Mouse (Mus musculus) left cerebral cortex, postnatal 25 days (tissue): Measurements from ENCODE around the gene Hist1h1b. TPM values are rescaled to one million over a fixed set of nuclear protein-coding genes. Genes with fewer than 3 reads are reported as not detected.

ENCODE experiments used
- DNase-seq, 2 experiments: peaks; one replicate each; pipeline ENCODE4 v3.0.0; 2022; ENCODE audit warnings: low spot score in 2 of 2, mixed read lengths in 1 of 2
- intact Hi-C: fragments of 180-260 bp; cut with DNase I; formaldehyde crosslinking; loops from one replicate; pipeline ENCODE4 v1.15.1; 2025
- microRNA-seq, 2 experiments: library from miRNA; unstranded; fragments of <30 nt; microRNA quantifications; one replicate each; pipeline ENCODE4 v1.2.0; 2022
- total RNA-seq, 2 experiments: library from RNA; stranded (reverse); gene quantifications; 2 replicates each; pipeline ENCODE4 v1.2.3; 2021

Hist1h1b gene
- total RNA-seq, 2 experiments from 2014 or later = 5.3 to 10.6 TPM

DNA sequence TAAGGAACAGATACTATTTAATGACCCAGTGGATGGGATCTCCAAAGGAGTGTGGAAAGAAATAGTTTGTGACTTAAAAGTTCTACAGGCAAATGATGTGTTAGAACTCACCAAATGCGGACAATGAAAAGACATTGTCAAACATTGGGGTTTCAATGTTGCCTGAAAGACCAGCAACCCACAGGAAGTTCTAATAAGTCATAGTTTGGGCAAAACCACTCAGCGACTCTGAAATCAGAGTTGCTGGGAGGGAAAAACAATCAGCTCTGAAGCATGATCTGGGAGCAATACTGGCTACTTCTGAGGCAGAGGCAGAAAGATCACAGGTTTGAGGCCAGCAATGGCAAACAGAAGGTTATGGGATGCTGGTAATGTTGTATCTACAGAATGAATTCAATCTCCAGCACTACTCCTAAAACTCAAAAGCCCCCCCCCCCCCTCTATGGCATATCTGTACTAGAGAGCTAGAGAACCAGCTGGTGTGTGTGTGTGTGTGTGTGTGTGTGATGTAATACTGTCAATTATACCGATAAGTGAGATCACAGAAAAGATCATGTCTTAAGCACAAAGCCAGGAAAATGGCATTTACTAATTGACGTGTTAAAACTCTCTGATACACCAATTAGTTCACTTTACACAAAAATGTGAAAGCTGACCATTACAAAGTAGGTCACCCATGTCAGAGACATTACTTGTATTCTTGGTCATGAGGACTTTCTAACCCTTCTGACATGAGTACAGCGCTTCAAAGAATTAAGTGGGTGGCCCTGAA, 30.9 kb downstream of the Hist1h1b start:
- no peak for DNase-seq
- intact Hi-C loops = loop anchor here (1.0 to 10.0 kb wide), 3 partner anchors 15 to 1835 kb away; partner anchors contain the start of genes Hist1h2ai, Hist1h2bl, Hist1h3h and Hist1h4d

- intact Hi-C loops = no loop called here
- no peak for DNase-seq
These were observed 35.4 kb downstream of the Hist1h1b start for GRCm38 (mm10) chr13:21745006-21745405.

DNA sequence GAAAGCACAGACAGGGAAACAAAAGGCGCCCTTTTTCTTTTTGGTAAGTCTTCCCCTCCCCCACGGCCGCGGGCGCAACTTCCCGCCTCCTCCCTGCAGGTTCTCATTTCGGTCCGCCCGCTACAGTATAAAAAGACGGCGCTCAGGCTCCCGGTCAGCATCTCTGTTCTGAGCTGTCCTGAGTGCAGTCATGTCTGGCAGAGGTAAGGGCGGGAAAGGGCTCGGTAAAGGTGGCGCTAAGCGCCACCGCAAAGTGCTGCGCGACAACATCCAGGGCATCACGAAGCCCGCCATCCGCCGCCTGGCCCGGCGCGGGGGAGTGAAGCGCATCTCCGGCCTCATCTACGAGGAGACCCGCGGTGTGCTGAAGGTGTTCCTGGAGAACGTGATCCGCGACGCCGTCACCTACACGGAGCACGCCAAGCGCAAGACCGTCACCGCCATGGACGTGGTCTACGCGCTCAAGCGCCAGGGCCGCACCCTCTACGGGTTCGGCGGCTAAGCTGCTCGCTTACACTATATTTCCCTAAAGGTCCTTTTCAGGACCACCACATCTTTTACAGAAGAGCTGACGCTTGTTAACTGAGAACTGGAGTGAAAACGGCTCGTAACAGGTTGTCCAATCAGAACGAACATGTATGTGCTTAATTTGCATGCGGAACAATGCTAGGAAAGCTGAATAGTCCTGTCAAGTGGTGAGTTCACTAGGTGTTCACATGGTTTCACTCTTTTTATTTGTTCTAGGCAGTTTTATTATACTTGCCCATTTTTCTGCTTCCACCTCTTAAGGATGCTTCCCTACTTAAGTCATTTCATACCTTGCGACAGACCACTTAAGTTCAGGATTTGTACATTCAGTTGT, 45.3 kb downstream of the Hist1h1b start, which contains the start of gene Hist1h4j:
TSS of gene Hist1h4j (plus strand) at position 159 of the 862 bp plus-strand sequence.
- peak; percentile 78 to 89 for DNase-seq
- intact Hi-C loops = loop anchor here (1.0 to 5.0 kb wide), 3 partner anchors 15 to 1947 kb away; partner anchors contain the start of genes Hist1h2ac, Hist1h2bc and Hist1h4k

GRCm38 (mm10) chr13:21734010-21734905, 46.2 kb downstream of the Hist1h1b start:
- intact Hi-C loops = loop anchor here (1.0 to 5.0 kb wide), 3 partner anchors 16 to 1948 kb away; partner anchors contain the start of genes Hist1h2ac, Hist1h2bc and Hist1h4k
- peak; percentile 81 to 82 for DNase-seq

GRCm38 (mm10) chr13:21733466-21733865, 47.0 kb downstream of the Hist1h1b start:
- DNase-seq = no peak
- intact Hi-C loops = loop anchor here (5.0 kb wide), 1 partner anchor 1949 kb away; the partner anchor contains the start of genes Hist1h2ac and Hist1h2bc

Small RNA genes lying within 50 kb of the gene (microRNA-seq; reads per million reads assigned to microRNA genes)
- gene Gm19658 = 0 reads per million in 2 experiments
- 0 reads per million in 2 experiments for gene Gm44346
- 0 reads per million in 2 experiments for gene Gm44454

Other genes with a start within 250 kb of the Hist1h1b start
- gene Zkscan8, start 249.5 kb downstream of the Hist1h1b start, total RNA-seq = 10 to 100 TPM; 17.2 to 19.5 TPM
- not detected for gene Olfr1366, start 237.8 kb downstream of the Hist1h1b start, total RNA-seq
- gene Olfr1535, start 220.7 kb downstream of the Hist1h1b start, total RNA-seq = not detected
- not detected for gene Olfr1364, start 198.9 kb downstream of the Hist1h1b start, total RNA-seq
- gene Olfr1362, start 166.6 kb downstream of the Hist1h1b start, total RNA-seq = not detected
- gene Olfr11, start 138.1 kb downstream of the Hist1h1b start, total RNA-seq = not detected
- gene Olfr1361, start 117.2 kb downstream of the Hist1h1b start, total RNA-seq = not detected
- not detected for gene Olfr1360, start 103.2 kb downstream of the Hist1h1b start, total RNA-seq
- not detected for gene Olfr1359, start 82.5 kb downstream of the Hist1h1b start, total RNA-seq
- gene Hist1h2bl, start 64.5 kb downstream of the Hist1h1b start, total RNA-seq = 10 to 100 TPM; 31.3 to 46.4 TPM
- 10 to 100 TPM; 19.5 to 32.4 TPM for gene Hist1h2ai, start 64.2 kb downstream of the Hist1h1b start, total RNA-seq
- 10 to 100 TPM; 58.0 to 64.8 TPM for gene Hist1h3h, start 63.0 kb downstream of the Hist1h1b start, total RNA-seq
- gene Hist1h2bm, start 58.6 kb downstream of the Hist1h1b start, total RNA-seq = 1 to 10 TPM; 3.8 to 4.5 TPM
- 10 to 100 TPM; 18.4 to 22.2 TPM for gene Hist1h4j, start 45.6 kb downstream of the Hist1h1b start, total RNA-seq
- gene Hist1h4k, start 30.1 kb downstream of the Hist1h1b start, total RNA-seq = 100 to 1,000 TPM; 333 to 391 TPM
- 10 to 100 TPM; 13.8 TPM for gene Hist1h2ak, start 26.8 kb downstream of the Hist1h1b start, total RNA-seq
- gene Hist1h2bn, start 26.5 kb downstream of the Hist1h1b start, total RNA-seq = 1 to 10 TPM; 3.9 to 8.2 TPM
- 10 to 100 TPM; 61.5 to 78.2 TPM for gene Hist1h3i, start 2.7 kb upstream of the Hist1h1b start, total RNA-seq
- 1 to 10 TPM in 1 of 2 experiments, not detected in 1; 1.1 TPM for gene Hist1h2an, start 6.6 kb upstream of the Hist1h1b start, total RNA-seq
- 10 to 100 TPM in 1 of 2 experiments, 1 to 10 TPM in 1; 5.8 to 12.1 TPM for gene Hist1h2bp, start 6.8 kb upstream of the Hist1h1b start, total RNA-seq
- gene Hist1h2bq, start 29.6 kb upstream of the Hist1h1b start, total RNA-seq = 10 to 100 TPM; 44.4 to 48.2 TPM
- 10 to 100 TPM in 1 of 2 experiments, 1 to 10 TPM in 1; 5.4 to 34.0 TPM for gene Hist1h2ao, start 29.8 kb upstream of the Hist1h1b start, total RNA-seq
- 100 to 1,000 TPM; 222 to 263 TPM for gene Hist1h4m, start 31.1 kb upstream of the Hist1h1b start, total RNA-seq
- 10 to 100 TPM; 23.9 to 43.9 TPM for gene Hist1h4n, start 51.6 kb upstream of the Hist1h1b start, total RNA-seq
- gene Hist1h2ap, start 52.9 kb upstream of the Hist1h1b start, total RNA-seq = 10 to 100 TPM in 1 of 2 experiments, not detected in 1; 23.4 TPM
- gene Hist1h2br, start 53.1 kb upstream of the Hist1h1b start, total RNA-seq = 10 to 100 TPM; 44.1 to 47.5 TPM
- gene Zfp184, start 164.5 kb upstream of the Hist1h1b start, total RNA-seq = 1 to 10 TPM; 2.6 to 3.3 TPM
- not detected for gene Pom121l2, start 200.6 kb upstream of the Hist1h1b start, total RNA-seq
- under 1 TPM; 0.25 to 0.39 TPM for gene Prss16, start 229.1 kb upstream of the Hist1h1b start, total RNA-seq